Mouse (Mus musculus) megakaryocyte, embryonic 14.5 days (primary cell): Measurements from ENCODE around the gene Arhgdig.

ENCODE experiments used
- FLI1 ChIP-seq: IDR thresholded peaks from 2 replicates; pipeline ENCODE4 v1.6.1; 2012; ENCODE audit warnings: low read length, inconsistent platforms, mixed read lengths
- GATA1 ChIP-seq: IDR thresholded peaks from 3 replicates; pipeline ENCODE4 v1.6.1; 2012; ENCODE audit warnings: mixed read lengths, low read length, inconsistent platforms, borderline replicate concordance

- TF ChIP-seq GATA1 (no peak), FLI1 (no peak)
These were observed 22.2 kb upstream of the Arhgdig start for GRCm38 (mm10) chr17:26229776-26230175.
